Mouse (Mus musculus) heart, postnatal 36 days (tissue): ENCODE measurements around the gene Man1a2. TPM values are rescaled to one million over a fixed set of nuclear protein-coding genes. Genes with fewer than 3 reads are reported as not detected.

Source experiments
- DNase-seq, 2 experiments: peaks; one replicate each; pipeline ENCODE4 v3.0.0; 2021 to 2022
- intact Hi-C: fragments of 180-260 bp; cut with DNase I; formaldehyde crosslinking; loops from one replicate; pipeline ENCODE4 v1.15.1; 2025
- total RNA-seq, 2 experiments: library from RNA; stranded (reverse); gene quantifications; 2 replicates each; pipeline ENCODE4 v1.2.3; 2021

Man1a2 gene
- total RNA-seq: 10 to 100 TPM; 44.2 to 51.9 TPM

- intact Hi-C loops: loop anchor here (5.0 to 10.0 kb wide), 3 partner anchors 240 to 520 kb away; partner anchors contain the start of genes Gdap2, Trim45 and Wdr3
- DNase-seq: peak; percentile 86 to 89
Observed at GRCm38 (mm10) chr3:100685087-100685762, at the start of gene Man1a2. TSS of gene Man1a2 (minus strand) at chr3:100685503.

GRCm38 (mm10) chr3:100734482-100735154 lies 49.3 kb upstream of the Man1a2 start:
- no peak for DNase-seq
- intact Hi-C loops: no loop called here

- DNase-seq: no peak
- intact Hi-C loops: no loop called here
Observed at GRCm38 (mm10) chr3:100731896-100732295, 46.6 kb upstream of the Man1a2 start.

GRCm38 (mm10) chr3:100731347-100731746 lies 46.0 kb upstream of the Man1a2 start:
- intact Hi-C loops: no loop called here
- DNase-seq: no peak

- DNase-seq: no peak
- intact Hi-C loops: no loop called here
Observed at GRCm38 (mm10) chr3:100728008-100728712, 42.9 kb upstream of the Man1a2 start.

GRCm38 (mm10) chr3:100725960-100726674 lies 40.8 kb upstream of the Man1a2 start:
- DNase-seq: no peak
- intact Hi-C loops: no loop called here

GRCm38 (mm10) chr3:100720786-100721300 lies 35.5 kb upstream of the Man1a2 start:
- no peak for DNase-seq
- intact Hi-C loops: no loop called here

GRCm38 (mm10) chr3:100716241-100716640 lies 30.9 kb upstream of the Man1a2 start:
- no peak for DNase-seq

GRCm38 (mm10) chr3:100715367-100715766 lies 30.1 kb upstream of the Man1a2 start:
- no peak for DNase-seq
- intact Hi-C loops: no loop called here

More at GRCm38 (mm10) chr3:100716241-100716640, 30.9 kb upstream of the Man1a2 start:
- intact Hi-C loops: no loop called here

GRCm38 (mm10) chr3:100713142-100714005 lies 28.1 kb upstream of the Man1a2 start:
- intact Hi-C loops: no loop called here
- DNase-seq: no peak

- DNase-seq: no peak
- intact Hi-C loops: no loop called here
Observed at GRCm38 (mm10) chr3:100712140-100712539, 26.8 kb upstream of the Man1a2 start.

- intact Hi-C loops: no loop called here
- no peak for DNase-seq
Observed at GRCm38 (mm10) chr3:100711486-100711885, 26.2 kb upstream of the Man1a2 start.

- no peak for DNase-seq
- intact Hi-C loops: no loop called here
Observed at GRCm38 (mm10) chr3:100707117-100707516, 21.8 kb upstream of the Man1a2 start.

GRCm38 (mm10) chr3:100705128-100705667 lies 19.9 kb upstream of the Man1a2 start:
- intact Hi-C loops: no loop called here
- DNase-seq: no peak

GRCm38 (mm10) chr3:100703847-100704644 lies 18.7 kb upstream of the Man1a2 start:
- intact Hi-C loops: no loop called here
- no peak for DNase-seq

GRCm38 (mm10) chr3:100702875-100703846 lies 17.9 kb upstream of the Man1a2 start:
- DNase-seq: peak in 1 of 2 experiments; percentile 15
- intact Hi-C loops: no loop called here

GRCm38 (mm10) chr3:100688747-100689146 lies 3.4 kb upstream of the Man1a2 start:
- intact Hi-C loops: loop anchor here (5.0 to 10.0 kb wide), 3 partner anchors 236 to 524 kb away; partner anchors contain the start of genes Gdap2, Trim45 and Wdr3

More at GRCm38 (mm10) chr3:100688747-100689146, 3.4 kb upstream of the Man1a2 start:
- DNase-seq: no peak
